10 mouse cellular contexts compared by ENCODE assay signal in the genomic region with DNA sequence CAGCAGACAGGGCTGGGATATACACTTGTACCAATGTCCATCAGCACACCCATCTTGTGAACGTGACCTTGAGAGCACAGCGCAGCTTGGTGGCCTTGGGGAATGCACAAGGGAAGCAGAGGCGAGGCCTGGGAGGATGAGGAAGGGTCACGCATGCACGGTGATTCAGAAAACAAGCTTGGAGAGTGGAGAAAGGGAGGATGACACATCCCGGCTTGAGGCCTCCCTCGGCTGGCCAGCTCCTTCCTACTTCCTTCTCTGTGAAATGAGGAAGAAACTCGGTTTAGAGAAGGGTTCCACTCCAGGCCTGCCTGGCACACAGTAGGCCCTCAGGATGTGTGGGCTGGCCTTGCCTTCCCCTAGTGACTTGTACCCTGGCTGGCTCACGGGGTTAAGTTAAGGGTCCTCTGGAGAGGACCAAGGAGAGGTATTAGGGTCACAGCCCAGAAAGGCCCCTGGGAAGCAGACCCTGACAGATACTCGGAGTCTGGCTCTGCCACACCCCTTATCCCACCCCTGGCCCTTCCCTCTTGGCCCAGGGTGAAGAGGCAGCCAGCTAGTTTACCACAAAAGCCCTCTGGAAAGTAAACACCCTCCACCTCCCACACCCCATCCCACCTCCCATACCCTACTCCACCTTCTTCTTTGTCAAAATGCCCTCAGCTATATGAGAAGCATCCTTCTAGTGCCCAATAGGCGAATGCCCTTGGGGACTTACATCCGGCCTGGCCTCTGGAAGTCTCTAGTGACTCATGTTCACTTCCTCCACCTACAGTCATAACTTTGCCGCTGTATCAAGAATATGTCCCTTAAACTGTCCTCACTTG. TPM values are rescaled to one million over a fixed set of nuclear protein-coding genes. Genes with fewer than 3 reads are reported as not detected.
DNase-seq lines count a peak whose midpoint lies in the region; ATAC-seq and TF ChIP-seq lines count a peak whose summit lies in the region.
"Had no signal": no experiment of that assay in that cellular context is flagged by ENCODE, and none has a peak within 500 bp of the region (broad histone marks: within the 10 kb centered on the region; RNA-seq: fewer than 3 reads in every experiment).

No protein-coding gene starts in this region.

- H3K27ac ChIP-seq in lung, postnatal 0 days (ENCODE audit: low read length) = peak overlapping the region; percentile 83
- peak overlapping the region; percentile 5; the same call in 1 of the 2 replicates for H3K27ac ChIP-seq in embryonic fibroblast, embryonic 13.5 days (ENCODE audit: insufficient read depth, low read length)
- no peak overlapping the region for H3K27ac ChIP-seq in forebrain, embryonic 12.5 days
- H3K27ac ChIP-seq: embryonic facial prominence, embryonic 13.5 days had no signal

- TF ChIP-seq CTCF in lung, postnatal 0 days (IDR thresholded peaks at IDR 0.05) = no peak
- TF ChIP-seq CTCF in embryonic fibroblast, embryonic 13.5 days (IDR thresholded peaks at IDR 0.05; ENCODE audit: borderline replicate concordance, insufficient read depth, low read length) = no peak

- H3K4me2 ChIP-seq in lung, postnatal 0 days (replicated peaks; ENCODE audit: low read depth, low read length) = 0 out of 2 replicates have a peak overlapping the region, but pooled peaks have one; percentile 9
- no peak overlapping the region for H3K4me2 ChIP-seq in forebrain, embryonic 12.5 days
- H3K4me2 ChIP-seq: embryonic facial prominence, embryonic 13.5 days had no signal

- no peak for TF ChIP-seq EP300 in lung, postnatal 0 days (IDR thresholded peaks at IDR 0.05)

- no peak overlapping the region for H3K4me3 ChIP-seq in lung, postnatal 0 days (ENCODE audit: low read depth, low read length)
- H3K4me3 ChIP-seq in embryonic fibroblast, embryonic 13.5 days (ENCODE audit: insufficient read depth, low read length) = no peak overlapping the region
- peak overlapping the region; percentile 48 for H3K4me3 ChIP-seq in megakaryocyte, embryonic 14.5 days (replicated peaks)
- no peak overlapping the region for H3K4me3 ChIP-seq in forebrain, embryonic 12.5 days (replicated peaks)
- H3K4me3 ChIP-seq: embryonic facial prominence, embryonic 13.5 days had no signal

- peak; percentile 28 to 34 for DNase-seq in adrenal gland, adult 18-20 months (ENCODE audit: low spot score in 2 of 2)
- no peak for DNase-seq in adrenal gland, postnatal 25 days
- peak; percentile 72 for DNase-seq in lung, postnatal 0 days (ENCODE audit: low spot score)
- DNase-seq in lung, postnatal 25 days (ENCODE audit: low spot score) = no peak
- no peak for DNase-seq in urinary bladder, adult 2 months (ENCODE audit: low spot score)

- ATAC-seq in lung, postnatal 0 days = peak; percentile 54
- no peak for ATAC-seq in forebrain, embryonic 12.5 days (ENCODE audit: low FRiP score)
- ATAC-seq: activated CD4-positive, CD25-positive, alpha-beta regulatory T cell, adult 4 months had no signal

- no peak overlapping the region for H3K9ac ChIP-seq in lung, postnatal 0 days (replicated peaks; ENCODE audit: low read depth)
- no peak overlapping the region for H3K9ac ChIP-seq in forebrain, embryonic 12.5 days
- H3K9ac ChIP-seq: embryonic facial prominence, embryonic 13.5 days had no signal

- H3K27me3 ChIP-seq in lung, postnatal 0 days (replicated peaks; ENCODE audit: insufficient read depth, low read length) = no peaks in the 10 kb centered on the region
- H3K27me3 ChIP-seq in megakaryocyte, embryonic 14.5 days (replicated peaks) = peaks cover 44% of the 10 kb centered on the region
- H3K27me3 ChIP-seq in forebrain, embryonic 12.5 days = no peaks in the 10 kb centered on the region
- H3K27me3 ChIP-seq: embryonic facial prominence, embryonic 13.5 days had no signal

- H3K36me3 ChIP-seq in lung, postnatal 0 days (ENCODE audit: insufficient read depth, low read length) = no peaks in the 10 kb centered on the region
- H3K36me3 ChIP-seq in megakaryocyte, embryonic 14.5 days (replicated peaks; ENCODE audit: low read length) = no peaks in the 10 kb centered on the region
- no peaks in the 10 kb centered on the region for H3K36me3 ChIP-seq in forebrain, embryonic 12.5 days (replicated peaks)
- H3K36me3 ChIP-seq: embryonic facial prominence, embryonic 13.5 days had no signal

- no peaks in the 10 kb centered on the region for H3K4me1 ChIP-seq in lung, postnatal 0 days (ENCODE audit: insufficient read depth, low read depth, low read length)
- peaks cover 2% of the 10 kb centered on the region for H3K4me1 ChIP-seq in embryonic fibroblast, embryonic 13.5 days (ENCODE audit: control insufficient read depth, insufficient read depth, low read length)
- peaks cover 28% of the 10 kb centered on the region for H3K4me1 ChIP-seq in megakaryocyte, embryonic 14.5 days
- no peaks in the 10 kb centered on the region for H3K4me1 ChIP-seq in forebrain, embryonic 12.5 days

- no peaks in the 10 kb centered on the region for H3K9me3 ChIP-seq in lung, postnatal 0 days (ENCODE audit: low read length)
- H3K9me3 ChIP-seq in megakaryocyte, embryonic 14.5 days = no peaks in the 10 kb centered on the region
- H3K9me3 ChIP-seq in forebrain, embryonic 12.5 days = no peaks in the 10 kb centered on the region
- H3K9me3 ChIP-seq: embryonic facial prominence, embryonic 13.5 days had no signal

- WGBS in lung, postnatal 0 days = 59% methylated on average over 13 of the region's 13 CpGs
- WGBS in forebrain, embryonic 12.5 days = 80% methylated on average over 13 of the region's 13 CpGs

- TF ChIP-seq POLR2A in embryonic fibroblast, embryonic 13.5 days (IDR thresholded peaks at IDR 0.05; ENCODE audit: low read depth, low read length) = no peak

RNA-seq across cellular contexts. Expression of a gene that starts 38.3 kb away (rescaled TPM):
- 1 to 10 TPM; 1.7 to 4.7 TPM for total RNA-seq in adrenal gland, adult 18-20 months (2021)
- 1.2 and 2.3 TPM in 2 replicates for total RNA-seq in adrenal gland, postnatal 25 days (2021)
- 11.5 and 11.6 TPM in 2 replicates for polyA plus RNA-seq in lung, postnatal 0 days (2015; fragmentation: Nextera tagmentation; extraction: Ambion mirVana)
- 2.4 and 5.8 TPM in 2 replicates for polyA plus RNA-seq in embryonic fibroblast, embryonic 13.5 days (2011; ENCODE audit: insufficient read length, low read depth, missing spikeins)
- polyA plus RNA-seq in megakaryocyte, embryonic 14.5 days (2012; ENCODE audit: insufficient read depth, low replicate concordance) = 2.4 TPM in 1 of 2 replicates, not detected in the other
- polyA plus RNA-seq in forebrain, embryonic 12.5 days (2016; fragmentation: Nextera tagmentation; extraction: Ambion mirVana) = 0.12 and 0.15 TPM in 2 replicates
- polyA plus RNA-seq in urinary bladder, adult 2 months (2012; rRNA removed) = 8.6 and 8.7 TPM in 2 replicates

RNA-seq across cellular contexts. Expression of a gene that starts 41.7 kb away (rescaled TPM):
- total RNA-seq in adrenal gland, adult 18-20 months (2021) = 10 to 100 TPM; 15.9 to 18.8 TPM
- 24.1 and 31.9 TPM in 2 replicates for total RNA-seq in adrenal gland, postnatal 25 days (2021)
- 16.0 and 17.7 TPM in 2 replicates for polyA plus RNA-seq in lung, postnatal 0 days (2015; fragmentation: Nextera tagmentation; extraction: Ambion mirVana)
- polyA plus RNA-seq in embryonic fibroblast, embryonic 13.5 days (2011; ENCODE audit: insufficient read length, low read depth, missing spikeins) = 29.0 and 30.3 TPM in 2 replicates
- 1.8 and 5.0 TPM in 2 replicates for polyA plus RNA-seq in megakaryocyte, embryonic 14.5 days (2012; ENCODE audit: insufficient read depth, low replicate concordance)
- 34.0 and 37.5 TPM in 2 replicates for polyA plus RNA-seq in forebrain, embryonic 12.5 days (2016; fragmentation: Nextera tagmentation; extraction: Ambion mirVana)
- polyA plus RNA-seq in urinary bladder, adult 2 months (2012; rRNA removed) = 10.0 and 12.0 TPM in 2 replicates

Comparison
In these comparisons a context has a peak if more than half of its experiments do, and no peak if none do; other contexts are left out.
1. DNase-seq: peak in adrenal gland, adult 18-20 months (2 of 2) and lung, postnatal 0 days (single experiment); none in adrenal gland, postnatal 25 days (single experiment), lung, postnatal 25 days (single experiment) and urinary bladder, adult 2 months (single experiment).